Mouse (Mus musculus) layer of hippocampus, adult 2 months (tissue): ENCODE results near the gene H2-Ke6. TPM values are rescaled to one million over a fixed set of nuclear protein-coding genes. Genes with fewer than 3 reads are reported as not detected.

Source experiments
- DNase-seq, 2 experiments: peaks; one replicate each; pipeline ENCODE4 v3.0.0; 2022; ENCODE audit warnings: low spot score in 2 of 2
- H3K27ac ChIP-seq: fragments of 200-600 bp; 2 replicates; pipeline ENCODE4 v1.8.1; 2022
- H3K4me3 ChIP-seq: fragments of 200-600 bp; 2 replicates; pipeline ENCODE4 v1.8.1; 2022; ENCODE audit warnings: mild to moderate bottlenecking
- CTCF ChIP-seq: fragments of 200-600 bp; conservative IDR thresholded peaks from 2 replicates; pipeline ENCODE4 v1.8.1; 2022; ENCODE audit warnings: antibody characterized with exemption, mild to moderate bottlenecking, moderate library complexity
- microRNA-seq, 2 experiments: library from miRNA; unstranded; fragments of <30 nt; microRNA quantifications; one replicate each; pipeline ENCODE4 v1.2.0; 2021
- total RNA-seq, 2 experiments: library from RNA; stranded (reverse); gene quantifications; 2 replicates each; pipeline ENCODE4 v1.2.3; 2021

The H2-Ke6 gene
- total RNA-seq, 2 experiments from 2014 or later: 55.6 to 59.5 TPM

DNA sequence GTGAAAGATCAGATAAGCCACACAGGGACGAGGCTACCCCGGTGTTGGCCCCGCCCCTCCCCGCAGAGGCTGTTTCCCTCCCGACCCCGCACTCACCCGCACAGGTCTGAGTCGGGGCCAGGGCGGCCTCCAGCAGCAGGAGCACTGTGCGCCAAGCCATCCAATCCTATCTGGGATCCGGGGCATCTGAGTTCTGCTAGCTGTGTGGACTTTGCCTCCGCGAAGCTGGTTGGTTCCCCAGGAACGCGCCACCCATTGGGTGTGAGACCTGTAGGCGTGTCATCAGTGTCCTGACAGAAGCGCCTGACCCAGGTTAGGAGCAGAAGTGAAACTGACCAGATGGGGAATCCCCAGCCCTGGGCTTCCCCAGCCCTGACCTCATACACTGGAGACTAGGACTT lies 49.2 kb downstream of the H2-Ke6 start:
- Histone ChIP-seq H3K4me3 (peak overlapping the region; percentile 51), H3K27ac (0 out of 2 replicates have a peak overlapping the region, but pooled peaks have one; percentile 7)
- TF ChIP-seq CTCF: no peak
- no peak for DNase-seq

GRCm38 (mm10) chr17:33977861-33978557 lies 49.9 kb downstream of the H2-Ke6 start:
- H3K27ac ChIP-seq: 0 out of 2 replicates have a peak overlapping the region, but pooled peaks have one; percentile 7

More at GRCm38 (mm10) chr17:33977861-33978557, 49.9 kb downstream of the H2-Ke6 start:
- no peak for DNase-seq
- TF ChIP-seq CTCF: no peak
- H3K4me3 ChIP-seq: peak overlapping the region; percentile 51

Small RNAs within 50 kb of the gene (microRNA-seq; reads per million reads assigned to microRNA genes)
- gene Mir219a-1: 0 reads per million in 2 experiments
- 0 reads per million in 2 experiments for gene Mir219c

Other genes starting within 250 kb of the H2-Ke6 start
- gene Angptl4, start 246.2 kb downstream of the H2-Ke6 start, total RNA-seq: 1 to 10 TPM; 4.1 to 4.2 TPM
- gene Kank3, start 217.5 kb downstream of the H2-Ke6 start, total RNA-seq: 10 to 100 TPM; 35.2 to 40.6 TPM
- gene Rps28, start 203.5 kb downstream of the H2-Ke6 start, total RNA-seq: 100 to 1,000 TPM; 723 to 770 TPM
- gene Ndufa7, start 203.5 kb downstream of the H2-Ke6 start, total RNA-seq: 100 to 1,000 TPM; 207 to 208 TPM
- 10 to 100 TPM; 22.6 to 25.0 TPM for gene Cd320, start 185.0 kb downstream of the H2-Ke6 start, total RNA-seq
- gene Gm7029, start 154.2 kb downstream of the H2-Ke6 start, total RNA-seq: not detected
- gene Kifc1, start 137.4 kb downstream of the H2-Ke6 start, total RNA-seq: 1 to 10 TPM; 1.8 to 3.0 TPM
- gene Platr17, start 122.9 kb downstream of the H2-Ke6 start, total RNA-seq: under 1 TPM; 0.61 to 0.64 TPM
- 10 to 100 TPM; 26.1 to 32.9 TPM for gene Daxx, start 118.6 kb downstream of the H2-Ke6 start, total RNA-seq
- gene Tapbp, start 112.2 kb downstream of the H2-Ke6 start, total RNA-seq: 10 to 100 TPM; 30.2 to 40.1 TPM
- 10 to 100 TPM; 31.4 to 31.8 TPM for gene Zbtb22, start 112.2 kb downstream of the H2-Ke6 start, total RNA-seq
- 10 to 100 TPM; 68.9 to 76.4 TPM for gene Rgl2, start 98.5 kb downstream of the H2-Ke6 start, total RNA-seq
- gene Pfdn6, start 87.7 kb downstream of the H2-Ke6 start, total RNA-seq: 10 to 100 TPM; 86.5 to 97.4 TPM
- 10 to 100 TPM; 14.5 to 18.9 TPM for gene Wdr46, start 87.4 kb downstream of the H2-Ke6 start, total RNA-seq
- 1 to 10 TPM; 6.3 TPM for gene B3galt4, start 76.6 kb downstream of the H2-Ke6 start, total RNA-seq
- 10 to 100 TPM; 84.3 to 92.5 TPM for gene Vps52, start 72.2 kb downstream of the H2-Ke6 start, total RNA-seq
- 100 to 1,000 TPM; 310 to 336 TPM for gene Rps18, start 72.1 kb downstream of the H2-Ke6 start, total RNA-seq
- 10 to 100 TPM; 20.7 to 22.5 TPM for gene H2-K1, start 27.7 kb downstream of the H2-Ke6 start, total RNA-seq
- gene Ring1, start 3.4 kb downstream of the H2-Ke6 start, total RNA-seq: 10 to 100 TPM; 39.6 to 45.2 TPM
- gene Slc39a7, start 3.6 kb upstream of the H2-Ke6 start, total RNA-seq: 10 to 100 TPM; 97.7 to 98.9 TPM
- gene Rxrb, start 3.8 kb upstream of the H2-Ke6 start, total RNA-seq: 10 to 100 TPM; 80.6 to 85.5 TPM
- gene Col11a2, start 11.4 kb upstream of the H2-Ke6 start, total RNA-seq: 10 to 100 TPM; 18.9 to 23.1 TPM
- gene H2-Oa, start 64.3 kb upstream of the H2-Ke6 start, total RNA-seq: under 1 TPM in 1 of 2 experiments, not detected in 1; 0.44 TPM
- gene H2-DMa, start 91.5 kb upstream of the H2-Ke6 start, total RNA-seq: 10 to 100 TPM; 26.2 to 33.1 TPM
- 100 to 1,000 TPM; 196 to 200 TPM for gene Brd2, start 94.6 kb upstream of the H2-Ke6 start, total RNA-seq
- under 1 TPM; 0.77 to 0.96 TPM for gene H2-DMb2, start 115.2 kb upstream of the H2-Ke6 start, total RNA-seq
- gene H2-DMb1, start 125.0 kb upstream of the H2-Ke6 start, total RNA-seq: 1 to 10 TPM; 1.8 to 2.5 TPM
- 1 to 10 TPM; 3.3 to 3.4 TPM for gene Tap1, start 159.5 kb upstream of the H2-Ke6 start, total RNA-seq
- 1 to 10 TPM; 2.1 to 3.6 TPM for gene Psmb9, start 159.7 kb upstream of the H2-Ke6 start, total RNA-seq
- gene Psmb8, start 169.7 kb upstream of the H2-Ke6 start, total RNA-seq: 1 to 10 TPM; 2.7 TPM
- 1 to 10 TPM; 7.8 to 9.3 TPM for gene Tap2, start 175.5 kb upstream of the H2-Ke6 start, total RNA-seq
- gene H2-Ob, start 210.8 kb upstream of the H2-Ke6 start, total RNA-seq: under 1 TPM in 1 of 2 experiments, not detected in 1; 0.17 TPM
- gene H2-Ab1, start 229.6 kb upstream of the H2-Ke6 start, total RNA-seq: 1 to 10 TPM; 1.7 to 1.8 TPM